Mouse (Mus musculus): ENCODE data around the gene Cd96.

Gene Cd96

DNA sequence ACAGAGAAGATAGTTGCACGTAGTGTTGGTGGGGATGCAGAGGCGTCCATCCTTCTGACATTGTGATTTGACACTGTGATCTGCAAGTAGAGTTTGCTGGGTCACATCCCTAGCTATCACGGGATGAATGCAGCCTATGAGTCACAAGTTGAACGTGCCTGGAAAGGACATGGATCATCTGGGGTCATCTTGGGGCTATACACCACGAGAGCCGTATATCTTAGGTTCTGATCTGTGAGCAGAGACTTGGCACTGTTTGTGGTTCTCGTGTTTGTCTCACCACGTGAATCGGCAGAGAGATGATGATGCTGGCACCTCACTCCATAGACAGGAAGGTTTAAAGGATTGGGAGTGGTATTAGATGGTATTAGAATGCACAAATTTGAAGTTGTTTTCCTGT lies 86.2 kb downstream of the Cd96 start:
- DNase-seq = no peak

DNA sequence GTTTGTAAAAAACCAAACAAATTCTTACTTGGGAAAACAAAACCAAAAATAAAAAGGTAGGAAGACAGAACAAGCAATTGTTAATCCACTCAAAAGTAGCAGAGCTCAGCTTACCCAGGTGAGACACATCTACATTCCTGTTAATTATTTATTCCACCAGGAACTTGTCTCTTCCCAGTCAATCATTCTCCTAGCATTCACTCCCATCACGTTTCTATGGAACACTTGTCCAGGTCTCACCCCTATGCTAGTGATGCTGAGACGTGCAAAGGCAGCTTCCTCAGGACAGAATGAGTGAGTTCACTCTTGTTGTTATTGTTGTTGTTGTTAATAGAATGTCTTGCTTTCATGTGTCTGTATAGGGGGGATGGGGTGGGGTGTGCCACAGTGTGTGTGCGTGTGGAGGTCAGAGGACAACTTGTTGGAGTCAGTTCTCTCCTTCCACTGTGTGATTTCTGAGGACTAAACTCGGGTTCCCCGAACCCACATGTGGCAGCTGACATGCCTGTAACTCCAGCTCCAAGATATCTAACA lies 97.0 kb downstream of the Cd96 start:
- DNase-seq = no peak

DNA sequence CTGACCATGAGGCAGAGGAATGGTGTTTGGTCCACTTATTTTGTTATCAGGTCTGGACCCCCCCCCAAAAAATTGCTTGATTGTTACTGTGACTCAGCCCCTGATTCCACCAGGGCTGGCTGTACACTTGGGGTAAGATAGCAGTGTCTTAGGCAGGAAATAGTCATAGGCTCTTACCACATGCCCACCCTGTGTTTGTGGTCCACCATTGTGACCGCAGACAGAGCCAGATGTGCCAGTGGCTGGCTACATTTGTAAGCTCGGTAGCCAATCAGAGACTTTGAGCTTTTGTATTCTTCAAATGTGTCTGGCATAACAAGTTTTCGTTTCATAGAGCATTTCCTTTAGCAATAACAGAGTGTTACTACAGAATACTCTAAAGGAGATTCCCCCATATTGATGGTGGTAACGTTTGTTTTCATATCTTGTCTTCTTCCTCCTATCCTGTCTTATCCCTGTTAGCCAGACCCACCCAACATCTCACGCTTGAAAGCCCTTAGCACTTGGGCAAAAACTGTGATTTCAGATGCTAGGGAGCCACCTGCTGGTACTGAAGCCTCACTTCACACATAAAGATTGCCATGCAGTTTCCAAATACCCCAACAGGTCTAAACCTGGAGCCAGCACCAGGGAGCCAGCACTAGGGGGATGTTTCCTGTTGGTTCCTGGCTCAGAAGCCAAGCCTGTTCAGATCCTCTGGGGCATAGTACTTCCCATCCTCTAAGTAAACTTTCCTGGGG lies 97.7 kb downstream of the Cd96 start:
- peak; percentile 87 for DNase-seq

DNA sequence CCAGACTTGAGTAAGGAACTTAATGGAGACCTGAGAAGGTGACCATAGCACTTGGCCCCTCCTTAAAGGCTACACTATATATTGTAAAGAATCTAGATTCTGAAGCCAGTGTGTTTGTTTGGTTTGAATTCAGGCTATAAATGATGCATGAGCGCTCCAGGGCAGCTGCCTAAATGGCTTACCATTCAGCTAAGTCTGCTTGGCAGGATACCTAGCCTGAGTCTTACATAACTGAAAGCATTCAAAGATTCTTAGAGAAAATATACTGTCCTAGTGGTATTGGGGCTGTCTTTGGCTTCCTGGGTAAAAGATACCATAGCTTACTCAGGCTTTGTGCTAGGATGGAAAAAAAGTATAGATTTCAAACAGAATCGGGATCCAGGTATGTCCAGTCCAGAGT lies 98.7 kb downstream of the Cd96 start:
- no peak for DNase-seq

DNA sequence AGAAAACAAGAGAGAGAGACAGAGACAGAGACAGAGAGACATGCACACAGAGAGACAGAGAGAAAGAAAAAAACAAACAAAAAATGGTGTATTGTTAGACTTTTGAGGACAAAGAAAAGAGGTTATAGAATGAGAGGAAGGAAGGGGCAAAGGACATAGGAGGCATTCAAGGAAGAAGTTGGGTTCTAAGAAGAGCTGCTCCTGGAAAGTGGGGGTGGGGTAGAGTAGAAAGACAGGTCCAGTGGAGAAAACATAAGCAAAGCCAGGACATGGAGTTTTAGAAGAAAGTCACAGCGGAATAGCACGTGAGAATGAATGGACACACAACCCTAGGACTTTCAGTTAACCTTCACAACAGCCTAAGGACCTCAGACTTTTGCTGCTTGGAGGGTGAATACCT lies 99.7 kb downstream of the Cd96 start:
- DNase-seq = no peak

DNA sequence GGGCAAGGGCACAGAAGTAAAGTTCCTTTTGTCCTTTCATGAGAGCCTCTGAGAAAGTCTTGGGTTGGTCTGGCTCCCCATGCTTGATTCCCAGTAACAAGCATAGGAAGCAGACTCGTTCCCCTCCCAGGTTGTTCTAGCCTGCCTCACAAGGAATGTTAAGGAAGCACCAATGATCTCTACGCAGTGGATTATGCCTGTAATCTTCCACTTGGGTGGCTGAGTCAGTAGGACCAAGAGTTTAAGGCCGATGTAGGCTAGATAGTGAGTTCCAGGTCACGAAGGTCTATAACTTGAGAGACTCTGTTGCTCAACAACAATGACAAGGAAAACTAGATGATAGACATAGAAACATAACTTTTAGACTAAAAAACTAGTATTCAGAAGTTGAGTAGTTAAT lies 100.3 kb downstream of the Cd96 start:
- DNase-seq = no peak

DNA sequence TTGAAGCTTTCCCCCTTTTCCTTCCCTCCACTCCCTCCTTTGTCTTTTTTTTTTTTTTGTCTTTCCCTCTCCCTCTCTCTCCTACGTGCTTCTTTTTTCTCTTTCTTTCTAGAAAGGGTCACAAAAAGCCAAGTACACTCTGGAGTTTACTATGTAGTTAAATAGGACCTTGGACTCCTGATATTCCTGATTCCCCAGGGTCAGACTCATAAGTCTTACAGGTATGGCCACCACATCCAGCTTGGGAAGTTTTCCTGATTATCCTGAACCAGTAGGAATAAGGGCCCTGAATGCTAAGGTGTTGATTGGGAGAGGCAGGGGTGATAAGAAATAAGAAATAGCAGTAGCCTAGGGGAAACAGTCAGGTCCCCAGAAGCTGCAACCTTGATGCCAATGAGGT lies 100.7 kb downstream of the Cd96 start:
- no peak for DNase-seq

DNA sequence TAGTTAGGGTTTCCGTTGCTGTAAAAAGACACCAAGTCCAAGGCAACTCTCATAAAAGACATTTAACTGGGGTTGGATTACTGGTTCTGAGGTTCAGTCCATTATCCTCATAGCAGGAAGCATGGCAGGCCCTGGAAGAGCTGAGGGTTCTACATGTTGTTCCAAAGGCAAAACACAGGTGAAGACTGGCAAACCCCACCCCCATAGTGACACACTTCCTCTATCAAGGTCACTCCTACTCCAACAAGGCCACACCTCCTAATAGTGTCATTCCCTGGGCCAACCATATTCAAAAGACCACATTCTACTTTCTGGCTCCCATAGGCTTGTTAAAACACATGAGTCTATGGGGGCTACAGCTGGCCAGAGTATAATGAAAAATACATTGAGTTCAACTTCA lies 108.4 kb downstream of the Cd96 start:
- no peak for DNase-seq

DNA sequence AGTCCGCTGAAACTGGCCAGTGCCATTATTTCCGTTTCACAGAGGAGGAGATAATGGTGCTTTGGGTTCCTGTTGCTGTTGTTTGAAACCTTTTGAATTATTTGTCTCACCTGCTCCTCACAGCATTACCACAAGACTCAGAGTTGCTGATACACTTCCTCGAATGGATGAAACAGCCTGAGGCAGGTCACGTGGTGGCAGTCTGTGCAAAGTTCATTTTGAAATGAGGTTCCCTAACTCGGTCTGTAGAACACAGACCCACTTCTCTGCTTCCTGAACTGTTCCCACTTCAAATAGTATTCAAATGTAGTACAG lies 109.2 kb downstream of the Cd96 start:
- DNase-seq = no peak

DNA sequence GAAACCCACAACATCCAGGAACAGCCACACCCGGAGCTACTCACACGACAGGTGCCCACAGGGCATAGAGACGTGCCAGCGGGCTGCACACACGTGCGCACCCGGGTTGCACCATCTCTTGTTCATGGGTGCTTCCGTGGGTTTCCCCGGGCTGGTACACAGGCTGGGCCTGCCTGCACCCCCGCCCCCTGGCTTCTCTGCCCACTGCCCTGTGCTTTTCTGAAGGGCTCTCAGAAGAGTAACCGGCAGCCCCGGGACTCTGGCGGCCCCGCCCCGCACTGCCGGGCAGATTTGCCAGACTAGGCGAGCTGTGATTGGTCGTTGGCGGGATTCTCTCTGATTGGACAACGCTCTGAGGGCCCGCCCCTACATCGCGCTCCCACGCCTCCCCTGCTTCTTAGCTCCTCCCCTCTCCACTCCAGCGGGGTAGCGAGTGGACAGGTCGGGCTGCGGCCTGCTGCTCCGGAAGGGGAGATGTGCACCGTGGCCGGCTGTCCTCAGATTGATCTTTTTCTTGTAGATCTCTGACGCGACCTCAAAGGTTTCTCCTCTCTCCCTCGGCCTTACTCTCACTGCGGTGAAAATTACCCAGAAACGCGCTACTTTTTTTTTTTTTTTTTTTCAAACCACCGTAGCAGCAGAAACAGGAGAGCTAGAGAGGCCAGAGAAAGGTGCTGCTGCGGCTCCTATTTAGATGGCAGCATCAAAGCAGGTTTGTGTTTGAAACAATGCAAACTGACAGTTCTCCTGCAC lies 109.7 kb downstream of the Cd96 start, which contains the start of gene Plcxd2:
TSS of gene Plcxd2 (minus strand) at position 66 of the 753 bp plus-strand sequence.
- peak; percentile 98 for DNase-seq

DNA sequence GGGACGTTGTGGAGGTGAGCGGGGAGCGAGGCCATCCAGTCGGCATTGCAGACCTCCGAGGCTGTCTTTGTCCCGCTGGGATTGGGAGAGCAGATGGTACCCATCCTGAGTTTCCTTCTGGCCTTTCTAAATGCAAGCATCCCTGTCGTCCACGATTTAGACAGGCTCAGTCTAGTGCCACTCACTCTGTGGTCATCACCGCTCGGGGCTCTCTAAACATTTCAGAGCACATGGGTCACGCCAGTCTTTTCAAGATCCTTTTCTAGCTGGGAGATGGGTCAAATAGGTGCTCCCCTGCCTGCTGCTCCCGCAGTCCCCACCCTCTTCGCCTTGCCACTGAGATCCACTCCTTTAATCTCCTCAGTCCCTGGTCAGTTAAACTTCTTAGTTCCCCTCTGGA lies 110.3 kb downstream of the Cd96 start:
- DNase-seq = no peak

DNA sequence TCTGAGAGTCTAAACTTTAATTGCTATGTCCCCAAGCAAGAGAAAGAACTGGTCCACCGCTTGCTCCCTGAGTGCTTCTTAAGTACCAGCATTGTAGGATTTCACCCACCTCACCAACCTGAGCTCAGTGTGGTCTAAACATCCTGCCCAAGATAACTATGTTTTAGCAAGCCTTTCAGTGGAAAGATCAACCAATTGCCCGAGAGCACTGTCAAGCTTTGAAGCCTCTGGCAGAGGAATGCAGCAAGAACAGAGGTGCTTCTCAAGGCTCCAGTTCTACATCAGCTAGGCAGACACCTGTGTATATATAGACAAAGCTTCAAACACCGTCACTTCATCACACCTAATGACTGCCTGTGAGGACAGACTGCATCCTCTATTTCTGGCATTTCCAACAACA lies 111.3 kb downstream of the Cd96 start:
- DNase-seq = no peak

DNA sequence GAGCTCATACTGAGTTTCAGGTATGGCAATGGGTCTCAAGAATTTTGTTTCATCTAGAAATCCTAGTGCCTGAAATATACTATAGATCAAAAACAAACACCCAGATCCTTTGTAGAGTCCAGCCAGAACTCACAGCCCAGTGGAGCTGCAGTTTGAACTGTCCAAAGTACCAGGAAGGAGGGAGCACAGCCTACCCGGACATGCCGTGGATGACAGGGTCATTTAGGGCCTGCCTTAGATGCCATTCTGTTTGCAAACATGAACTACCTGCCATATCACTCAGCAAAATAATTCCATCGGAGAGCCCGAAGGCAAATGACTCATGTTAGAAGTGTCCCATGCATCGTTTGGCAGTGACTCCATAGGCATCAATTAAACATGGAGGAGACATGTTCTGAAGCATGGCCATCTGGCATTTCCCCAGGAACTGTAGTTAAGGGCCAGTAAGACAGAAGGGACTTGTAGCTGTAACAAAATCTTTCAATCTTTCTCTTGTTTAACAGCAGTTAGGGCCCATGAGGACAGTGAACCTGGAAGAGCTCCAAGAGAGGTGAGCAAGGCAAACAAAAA lies 111.9 kb downstream of the Cd96 start:
- no peak for DNase-seq

DNA sequence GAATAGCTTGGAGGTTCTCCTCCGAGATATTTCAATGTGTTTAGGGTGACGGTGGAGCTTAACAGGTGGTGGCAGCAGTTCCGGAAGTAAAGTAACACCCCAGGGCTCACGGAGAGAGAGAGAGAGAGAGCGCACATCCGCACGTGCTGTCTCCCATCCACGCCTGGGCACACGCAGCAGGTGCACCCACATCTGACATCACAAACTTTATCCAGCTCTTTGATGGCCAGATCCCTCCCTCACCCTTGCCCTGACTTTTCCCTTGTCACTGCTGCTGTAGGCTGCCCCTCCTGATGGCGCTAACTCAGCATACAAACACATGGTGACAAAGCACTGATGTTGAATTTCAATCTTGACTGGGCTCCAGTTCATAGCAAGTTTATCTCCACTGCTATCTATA lies 113.8 kb downstream of the Cd96 start:
- no peak for DNase-seq

DNA sequence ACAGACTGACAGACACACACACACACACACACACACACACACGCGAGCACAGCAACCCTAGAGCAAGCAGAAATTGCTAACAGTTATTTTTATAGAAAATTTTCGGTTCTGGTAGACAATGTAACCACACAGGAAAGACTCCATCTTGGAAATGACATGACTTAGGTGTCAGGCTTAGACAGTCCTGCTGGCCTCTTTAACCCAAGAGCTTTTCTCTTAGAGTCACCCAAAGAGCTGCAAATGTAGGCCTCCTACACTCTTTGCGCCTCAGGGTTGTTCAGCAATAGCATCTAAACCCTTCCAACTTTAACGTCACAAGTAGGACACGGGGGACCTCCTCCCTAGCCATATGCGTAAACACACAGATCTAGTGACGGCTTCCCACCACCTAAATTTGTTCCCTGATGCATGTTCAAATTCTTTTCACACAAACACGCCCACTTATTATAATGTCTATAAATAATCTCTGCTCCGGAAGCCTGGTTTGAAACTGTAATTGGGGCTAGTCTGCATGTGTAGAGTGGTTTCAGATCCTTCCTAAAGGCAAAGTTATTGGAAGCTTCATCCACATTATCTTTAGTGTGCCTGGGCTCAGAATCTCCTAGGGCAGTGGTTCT lies 118.4 kb downstream of the Cd96 start:
- DNase-seq = no peak

DNA sequence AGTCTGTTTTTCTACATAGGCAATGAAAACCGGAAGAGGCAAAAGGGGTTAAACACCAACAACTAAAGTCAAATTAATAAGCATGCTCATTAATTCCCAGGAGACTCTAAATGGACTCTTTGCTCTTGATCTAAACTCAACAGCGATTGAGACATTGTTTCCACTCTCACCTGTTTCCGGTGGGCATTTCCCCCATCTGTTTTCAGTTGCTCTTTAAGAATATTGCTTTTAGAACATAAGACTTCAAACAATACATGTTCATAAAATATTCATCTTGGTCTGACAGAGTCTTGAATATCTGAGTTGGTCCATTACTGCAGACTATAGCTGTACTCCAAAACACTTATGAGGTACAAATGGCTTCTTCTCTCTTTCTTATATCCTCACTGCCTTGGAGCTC lies 119.1 kb downstream of the Cd96 start:
- DNase-seq = no peak

DNA sequence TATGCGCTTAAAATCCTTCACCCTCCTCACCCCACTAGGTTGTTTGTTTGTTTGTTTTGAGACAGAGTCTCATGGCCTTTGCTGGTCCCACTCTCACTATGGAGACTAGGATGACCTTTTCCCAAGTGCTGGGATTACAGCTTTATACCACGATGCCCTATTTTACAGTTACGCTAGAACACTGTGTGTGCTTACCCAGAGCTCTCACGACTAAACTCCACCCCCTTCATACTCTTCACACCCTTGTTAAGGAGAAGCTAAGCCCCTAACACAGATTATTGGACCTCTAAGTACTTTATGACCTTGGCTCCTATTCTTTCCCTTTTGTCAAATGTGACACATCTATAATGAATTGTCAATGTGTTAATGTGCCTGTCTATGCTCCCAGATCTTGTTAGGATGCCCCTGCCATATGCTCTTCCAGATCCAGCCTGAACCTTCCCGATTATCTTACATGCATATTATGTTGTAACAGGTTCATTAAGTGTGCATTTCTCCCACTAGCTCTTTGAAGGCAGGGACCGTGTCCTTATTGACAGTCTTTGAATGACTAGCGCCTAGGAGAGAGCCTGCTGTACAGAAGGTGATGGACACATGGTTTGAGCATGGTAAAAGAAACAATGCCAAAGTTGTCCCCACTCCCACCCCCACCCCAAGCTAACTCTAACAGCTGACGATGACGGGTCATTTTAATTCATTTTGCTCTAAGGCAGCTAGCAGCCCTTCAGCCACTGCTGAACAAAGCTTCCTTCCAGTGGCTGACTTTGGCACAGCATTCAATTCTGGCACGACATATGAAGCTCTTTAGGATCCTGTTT lies 120.5 kb downstream of the Cd96 start:
- peak; percentile 64 for DNase-seq

DNA sequence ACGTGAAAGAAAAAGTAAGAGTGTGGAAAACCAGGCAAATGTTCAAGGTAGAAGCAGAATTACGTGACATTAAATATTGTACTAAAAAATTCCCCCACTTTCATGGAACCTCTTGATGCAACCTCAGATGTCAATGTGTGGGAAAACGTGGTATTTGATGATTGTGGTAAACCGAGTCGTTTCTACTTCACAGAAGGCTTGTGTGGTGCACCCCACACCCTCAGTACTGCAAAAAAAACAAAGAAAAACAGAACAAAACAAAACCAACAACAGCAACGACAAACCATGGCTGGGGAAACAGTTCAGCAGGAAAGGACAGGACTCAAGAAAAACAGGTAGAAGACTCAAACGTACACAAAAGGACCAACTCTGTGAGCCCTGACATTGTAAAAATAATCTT lies 121.8 kb downstream of the Cd96 start:
- DNase-seq = no peak

DNA sequence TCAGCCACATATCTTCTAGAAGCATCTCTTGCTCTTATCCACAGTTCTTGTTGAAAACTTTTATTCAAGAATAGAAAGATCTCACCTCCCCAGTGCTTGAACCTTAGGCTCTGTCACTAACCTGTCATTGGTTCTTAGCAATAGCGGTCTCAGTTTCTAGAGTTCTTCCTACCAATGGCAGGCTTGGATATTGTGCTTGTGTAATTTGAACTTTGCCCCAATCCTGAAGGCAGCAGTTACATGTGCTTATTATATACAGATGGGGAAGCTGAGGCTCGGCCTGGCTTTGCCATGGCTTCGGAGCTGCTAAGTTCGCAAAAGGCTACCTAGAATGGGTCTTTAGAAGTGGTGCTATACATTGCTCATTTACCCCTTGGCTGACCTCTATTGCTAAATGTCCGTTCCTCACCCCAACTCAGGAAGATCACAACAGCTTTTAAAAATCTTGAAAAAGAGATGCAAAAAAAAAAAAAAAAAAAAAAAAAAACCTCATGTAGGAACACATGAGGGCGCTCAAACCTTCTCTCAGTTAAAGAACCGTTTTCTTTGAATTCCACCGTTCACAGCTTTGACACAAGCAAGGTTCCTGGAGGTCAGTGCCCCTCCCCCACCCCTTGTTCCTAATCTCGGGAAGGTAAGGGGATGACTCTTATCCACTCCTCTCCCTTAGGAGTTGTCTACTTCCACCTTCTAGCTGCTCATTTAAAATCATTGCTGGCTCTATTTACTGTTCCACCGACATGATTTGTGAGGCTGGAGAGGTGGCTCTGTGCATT lies 129.0 kb downstream of the Cd96 start:
- DNase-seq = peak; percentile 47

DNA sequence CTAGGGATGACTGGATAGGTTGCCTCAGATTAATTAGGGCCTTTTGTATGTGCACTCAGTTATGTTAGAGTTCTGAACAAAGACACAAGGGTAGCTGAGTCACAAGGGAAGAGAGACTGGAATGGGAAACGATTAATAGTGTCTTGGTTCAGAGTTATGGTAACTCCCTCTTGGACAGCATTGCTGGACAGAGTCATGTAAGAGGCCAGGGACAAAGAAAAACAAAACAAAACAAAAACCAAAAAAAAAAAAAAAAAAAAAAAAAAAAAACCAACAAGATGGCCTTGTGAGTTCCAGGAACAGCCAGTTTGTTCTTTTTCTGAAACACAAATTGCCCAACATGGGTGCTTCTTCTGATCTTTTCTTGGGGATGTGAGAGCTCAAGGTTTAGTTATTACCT lies 133.8 kb downstream of the Cd96 start:
- no peak for DNase-seq
